ENCODE assay signal across 21 mouse cellular contexts in the genomic region with DNA sequence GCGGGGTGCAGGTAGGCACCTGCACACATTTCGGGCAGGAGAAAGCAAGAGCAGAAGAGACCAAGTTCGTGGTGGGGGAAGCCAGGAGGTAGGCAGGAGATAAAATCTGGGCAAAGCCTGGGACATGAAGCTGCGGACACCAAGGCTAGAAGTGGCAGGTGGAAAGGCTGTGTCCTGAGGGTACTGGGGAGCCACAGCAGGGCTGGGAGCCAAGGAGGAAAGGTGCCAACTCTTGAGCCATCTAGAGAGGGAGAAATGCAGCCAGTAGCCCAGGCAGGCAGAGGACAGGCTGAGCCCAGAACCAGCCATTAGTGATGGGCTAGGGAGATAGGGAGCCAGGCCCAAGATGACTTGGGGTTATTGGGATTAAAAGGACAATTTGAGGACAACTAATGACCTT. TPM values are rescaled to one million over a fixed set of nuclear protein-coding genes. Genes with fewer than 3 reads are reported as not detected.
DNase-seq lines count a peak whose midpoint lies in the region.
"Had no signal": no experiment of that assay in that cellular context is flagged by ENCODE, and none has a peak within 500 bp of the region (broad histone marks: within the 10 kb centered on the region; RNA-seq: fewer than 3 reads in every experiment).

No protein-coding gene starts in this region.

- DNase-seq in adrenal gland, postnatal 25 days, result peak; percentile 36
- no peak for DNase-seq in adrenal gland, adult 2 months
- DNase-seq in cerebellum, adult 11-12 months, result peak; percentile 96
- DNase-seq in cerebellum, adult 9-11 months, result peak; percentile 96
- DNase-seq in gonadal fat pad, adult 2 months (ENCODE audit: low read depth), result peak; percentile 16
- DNase-seq in right cerebral cortex, postnatal 14 days, result no peak
- no peak for DNase-seq in thymus, postnatal 36 days
- DNase-seq: heart, postnatal 10 days; kidney, adult 2 months; kidney, postnatal 36 days; liver, embryonic 13.5 days; lung, adult 18-20 months; spleen, adult 18-20 months; thymus, adult 18-20 months; thymus, postnatal 4 days had no signal

RNA-seq across cellular contexts. Expression of a gene that starts 6.2 kb away (rescaled TPM):
- total RNA-seq in adrenal gland, postnatal 25 days (2021), result 2.3 TPM in 1 of 2 replicates, not detected in the other
- 1 to 10 TPM in 1 of 2 experiments, under 1 TPM in 1; 0.66 to 1.2 TPM for total RNA-seq in adrenal gland, adult 2 months (2021)
- 1.6 and 2.3 TPM in 2 replicates for polyA plus RNA-seq in adrenal gland, adult 2 months (2012; rRNA removed)
- polyA plus RNA-seq in gonadal fat pad, adult 2 months (2012; rRNA removed), result 0.47 and 0.70 TPM in 2 replicates
- total RNA-seq: gastrocnemius, adult 8-10 months; gastrocnemius, postnatal 4 days; megakaryocyte-erythroid progenitor cell, adult 5-6 weeks had no signal

RNA-seq across cellular contexts. Expression of a gene that starts 7.9 kb away (rescaled TPM):
- 4.1 and 5.7 TPM in 2 replicates for total RNA-seq in adrenal gland, postnatal 25 days (2021)
- total RNA-seq in adrenal gland, adult 2 months (2021), result 1 to 10 TPM; 4.8 to 6.2 TPM
- polyA plus RNA-seq in adrenal gland, adult 2 months (2012; rRNA removed), result 12.1 and 16.0 TPM in 2 replicates
- polyA plus RNA-seq in gonadal fat pad, adult 2 months (2012; rRNA removed), result 2.8 and 4.7 TPM in 2 replicates
- total RNA-seq: G1E had no signal
- polyA plus RNA-seq: macrophage had no signal

RNA-seq across cellular contexts. Expression of a gene that starts 37.0 kb away (rescaled TPM):
- 4.3 and 5.8 TPM in 2 replicates for total RNA-seq in adrenal gland, postnatal 25 days (2021)
- 1 to 10 TPM; 5.1 to 8.5 TPM for total RNA-seq in adrenal gland, adult 2 months (2021)
- 10.3 and 16.3 TPM in 2 replicates for polyA plus RNA-seq in adrenal gland, adult 2 months (2012; rRNA removed)
- 1.1 and 1.3 TPM in 2 replicates for polyA plus RNA-seq in gonadal fat pad, adult 2 months (2012; rRNA removed)
- total RNA-seq: common myeloid progenitor, adult 5-6 weeks; megakaryocyte-erythroid progenitor cell, adult 5-6 weeks had no signal
- polyA plus RNA-seq: G1E; liver, embryonic 13.5 days; macrophage had no signal

Comparison
In these comparisons a context has a peak if more than half of its experiments do, and no peak if none do; other contexts are left out.
1. DNase-seq: peak in adrenal gland, postnatal 25 days (single experiment), cerebellum, adult 11-12 months (single experiment), cerebellum, adult 9-11 months (single experiment) and gonadal fat pad, adult 2 months (single experiment); none in adrenal gland, adult 2 months (single experiment), right cerebral cortex, postnatal 14 days (single experiment) and thymus, postnatal 36 days (0 of 2).